Comparison of ENCODE assay signal across 9 mouse cellular contexts in genomic region chr9:100548313-100548712, GRCm38 (mm10). TPM values are rescaled to one million over a fixed set of nuclear protein-coding genes. Genes with fewer than 3 reads are reported as not detected.
DNase-seq lines count a peak whose midpoint lies in the region; TF ChIP-seq lines count a peak whose summit lies in the region.
"Had no signal": no experiment of that assay in that cellular context is flagged by ENCODE, and none has a peak within 500 bp of the region (broad histone marks: within the 10 kb centered on the region; RNA-seq: fewer than 3 reads in every experiment).

No protein-coding gene starts in this region.

- 91% methylated on average over 2 of the region's 2 CpGs for WGBS in forebrain, embryonic 10.5 days

- in situ Hi-C loops in ES-E14 (cut with MboI; ENCODE audit: low sequenced_read_pairs in 2 of 2, unreplicated experiment in 2 of 2) = no loop called here

- no peak overlapping the region for H3K27ac ChIP-seq in ES-E14 (ENCODE audit: insufficient read depth, low read depth, low read length, poor library complexity, severe bottlenecking)
- H3K27ac ChIP-seq in forebrain, embryonic 10.5 days = no peak overlapping the region
- H3K27ac ChIP-seq: limb, embryonic 15.5 days had no signal

- no peak overlapping the region for H3K9ac ChIP-seq in ES-E14 (ENCODE audit: insufficient read depth, low read depth, low read length, poor library complexity, severe bottlenecking)
- H3K9ac ChIP-seq: limb, embryonic 15.5 days had no signal

- H3K9me3 ChIP-seq in ES-E14 (ENCODE audit: control insufficient read depth, insufficient read depth, low read depth, low read length) = no peaks in the 10 kb centered on the region; the same call in 1 of the 2 replicates
- H3K9me3 ChIP-seq in forebrain, embryonic 10.5 days = peaks cover 12% of the 10 kb centered on the region
- H3K9me3 ChIP-seq: limb, embryonic 15.5 days had no signal

- no peak overlapping the region for H3K4me3 ChIP-seq in ES-E14 (ENCODE audit: insufficient read depth in 1 of 2, low read depth in 1 of 2, low read length in 2 of 2, poor library complexity in 1 of 2, severe bottlenecking in 1 of 2)
- no peak overlapping the region for H3K4me3 ChIP-seq in forebrain, embryonic 10.5 days
- H3K4me3 ChIP-seq: limb, embryonic 15.5 days had no signal

- peak; percentile 24 for DNase-seq in heart, postnatal 4 days
- DNase-seq in heart, adult 11 months = no peak
- peak; percentile 58 for DNase-seq in 3T3-L1 (ENCODE audit: low read depth, low spot score)
- DNase-seq in ES-E14 (ENCODE audit: low read depth, low spot score) = no peak
- peak; percentile 18 for DNase-seq in lung, postnatal 25 days (ENCODE audit: low spot score)
- DNase-seq in frontal cortex, postnatal 25 days (ENCODE audit: low spot score in 2 of 2) = no peak
- DNase-seq in layer of hippocampus, adult 9-10 months (ENCODE audit: low spot score) = no peak
- DNase-seq in forebrain, embryonic 10.5 days (ENCODE audit: extremely low spot score, low spot score) = no peak

- H3K36me3 ChIP-seq in ES-E14 (ENCODE audit: control insufficient read depth, insufficient read depth, low read length, poor library complexity, severe bottlenecking) = no peaks in the 10 kb centered on the region
- H3K36me3 ChIP-seq in forebrain, embryonic 10.5 days (replicated peaks) = peaks cover 30% of the 10 kb centered on the region

- peaks cover 0 to 2% of the 10 kb centered on the region in 2 experiments; a peak in 2 of 4 replicates for H3K4me1 ChIP-seq in ES-E14 (ENCODE audit: control insufficient read depth in 2 of 2, insufficient read depth in 2 of 2, low read length in 2 of 2, poor library complexity in 1 of 2)
- peaks cover 24% of the 10 kb centered on the region for H3K4me1 ChIP-seq in forebrain, embryonic 10.5 days

- no peaks in the 10 kb centered on the region for H3K27me3 ChIP-seq in forebrain, embryonic 10.5 days (ENCODE audit: poor library complexity, severe bottlenecking)
- H3K27me3 ChIP-seq: limb, embryonic 15.5 days had no signal

TF ChIP-seq in ES-E14, 5 proteins besides CTCF, POLR2A, EP300 and RAD21:
- peak; percentile 8; the same call in 1 of the 2 replicates for TF ChIP-seq ZC3H11A (IDR thresholded peaks at IDR 0.05; ENCODE audit: borderline replicate concordance, low read depth, low read length)
- peak; percentile 95 for TF ChIP-seq ZNF384 (IDR thresholded peaks at IDR 0.05; ENCODE audit: low read depth, low read length)
- TF ChIP-seq CHD2 (IDR thresholded peaks at IDR 0.05; ENCODE audit: low read depth, low read length) = no peak
- no peak for TF ChIP-seq HCFC1 (IDR thresholded peaks at IDR 0.05; ENCODE audit: borderline replicate concordance, insufficient read depth, low read length)

RNA-seq across cellular contexts. Expression of gene Nck1, which starts 2.4 kb away (rescaled TPM):
- total RNA-seq in heart, postnatal 4 days (2021) = 10 to 100 TPM; 41.7 to 52.3 TPM
- total RNA-seq in ES-E14 (2012; rRNA removed) = 11.2 and 15.8 TPM in 2 replicates
- 65.6 and 70.0 TPM in 2 replicates for polyA plus RNA-seq in forebrain, embryonic 10.5 days (2016; fragmentation: Nextera tagmentation; extraction: Ambion mirVana)

RNA-seq across cellular contexts. Expression of gene Slc35g2, which starts 22.6 kb away (rescaled TPM):
- 10 to 100 TPM in 1 of 2 experiments, 1 to 10 TPM in 1; 9.0 to 10.3 TPM for total RNA-seq in heart, postnatal 4 days (2021)
- total RNA-seq in ES-E14 (2012; rRNA removed) = 0.90 and 2.1 TPM in 2 replicates
- polyA plus RNA-seq in forebrain, embryonic 10.5 days (2016; fragmentation: Nextera tagmentation; extraction: Ambion mirVana) = 4.8 and 6.7 TPM in 2 replicates

RNA-seq across cellular contexts. Expression of gene Stag1, which starts 49.3 kb away (rescaled TPM):
- 10 to 100 TPM; 52.3 to 56.4 TPM for total RNA-seq in heart, postnatal 4 days (2021)
- 34.1 and 47.9 TPM in 2 replicates for total RNA-seq in ES-E14 (2012; rRNA removed)
- polyA plus RNA-seq in forebrain, embryonic 10.5 days (2016; fragmentation: Nextera tagmentation; extraction: Ambion mirVana) = 52.3 and 53.9 TPM in 2 replicates

Comparison
In these comparisons a context has a peak if more than half of its experiments do, and no peak if none do; other contexts are left out.
1. DNase-seq: peak in heart, postnatal 4 days (single experiment), 3T3-L1 (single experiment) and lung, postnatal 25 days (single experiment); none in heart, adult 11 months (single experiment), ES-E14 (single experiment), frontal cortex, postnatal 25 days (0 of 2), layer of hippocampus, adult 9-10 months (single experiment) and forebrain, embryonic 10.5 days (single experiment).